Mouse (Mus musculus): ENCODE results near the gene Pwwp2b. TPM values are rescaled to one million over a fixed set of nuclear protein-coding genes. Genes with fewer than 3 reads are reported as not detected.

The Pwwp2b gene
- polyA plus RNA-seq, 1 experiment from 2014 or later = 13.5 TPM

GRCm38 (mm10) chr7:139302314-139302713 lies 54.0 kb downstream of the Pwwp2b start:
- Histone ChIP-seq H3K4me3 (ENCODE audit: low read depth, low read length) (no peak overlapping the region), H3K9me3 (ENCODE audit: low read depth, low read length) (no peaks in the 10 kb centered on the region), H3K27me3 (ENCODE audit: insufficient read depth, low read length) (no peaks in the 10 kb centered on the region), H3K4me2 (no peak overlapping the region), H3K36me3 (ENCODE audit: insufficient read depth) (no peaks in the 10 kb centered on the region), H3K4me1 (ENCODE audit: insufficient read depth) (0 out of 2 replicates have a peak, but pooled peaks cover 4% of the 10 kb centered on the region), H3K9ac (no peak overlapping the region), H3K27ac (ENCODE audit: low read depth) (no peak overlapping the region)
- no peak for DNase-seq
- ATAC-seq (ENCODE audit: insufficient read depth) = no peak
- no peak for TF ChIP-seq CTCF (IDR thresholded peaks at IDR 0.05; ENCODE audit: low read depth)
- 50% methylated on average over 5 of the region's 5 CpGs for WGBS

DNA sequence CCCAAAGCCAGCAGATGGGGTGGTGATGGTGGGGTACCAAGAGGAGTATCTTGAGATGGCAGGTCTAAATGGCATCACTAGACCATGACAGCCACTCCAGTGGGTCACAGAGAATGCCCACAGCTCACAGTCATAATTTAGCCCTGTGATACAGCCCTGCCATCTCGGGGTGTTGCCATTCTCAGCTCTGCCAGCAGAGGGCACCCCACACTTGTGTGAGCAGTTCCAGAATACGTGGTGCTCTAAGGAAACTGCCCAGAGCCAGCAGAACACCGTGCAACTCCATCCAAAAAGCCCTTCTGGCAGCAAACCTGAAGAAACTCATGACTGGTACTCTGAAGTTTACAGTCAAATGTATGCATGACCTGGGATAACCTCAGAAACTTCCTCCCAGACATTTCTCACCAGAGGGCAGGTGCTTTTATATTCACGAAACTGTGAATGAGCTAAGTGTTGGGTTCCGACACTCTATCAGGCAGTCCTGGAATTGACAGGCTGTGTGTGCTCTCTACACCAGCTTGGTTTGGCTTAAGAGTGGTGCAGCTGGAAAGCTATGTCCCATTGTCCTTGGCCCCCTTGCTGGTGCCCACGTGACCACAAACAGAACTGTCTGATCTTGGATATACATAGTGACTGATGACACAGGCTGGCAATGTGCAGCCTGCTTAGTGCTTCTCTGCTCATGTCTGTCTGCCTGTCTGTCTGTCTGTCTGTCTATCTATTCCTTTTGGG lies 55.2 kb downstream of the Pwwp2b start:
- ATAC-seq (ENCODE audit: insufficient read depth) = peak; percentile 51; the same call in 1 of the 2 replicates
- H3K4me3 ChIP-seq (ENCODE audit: low read depth, low read length) = no peak overlapping the region
- H3K27me3 ChIP-seq (ENCODE audit: insufficient read depth, low read length) = no peaks in the 10 kb centered on the region
- DNase-seq = peak; percentile 95
- 0 out of 2 replicates have a peak, but pooled peaks cover 4% of the 10 kb centered on the region for H3K4me1 ChIP-seq (ENCODE audit: insufficient read depth)
- no peak overlapping the region for H3K4me2 ChIP-seq
- H3K36me3 ChIP-seq (ENCODE audit: insufficient read depth) = no peaks in the 10 kb centered on the region
- no peaks in the 10 kb centered on the region for H3K9me3 ChIP-seq (ENCODE audit: low read depth, low read length)
- H3K9ac ChIP-seq = no peak overlapping the region
- 32% methylated on average over 6 of the region's 6 CpGs for WGBS
- peak; percentile 99 for TF ChIP-seq CTCF (IDR thresholded peaks at IDR 0.05; ENCODE audit: low read depth)
- no peak overlapping the region for H3K27ac ChIP-seq (ENCODE audit: low read depth)

- Histone ChIP-seq H3K27me3 (ENCODE audit: insufficient read depth, low read length) (no peaks in the 10 kb centered on the region), H3K9ac (no peak overlapping the region), H3K9me3 (ENCODE audit: low read depth, low read length) (no peaks in the 10 kb centered on the region), H3K27ac (ENCODE audit: low read depth) (no peak overlapping the region), H3K4me3 (ENCODE audit: low read depth, low read length) (no peak overlapping the region), H3K4me1 (ENCODE audit: insufficient read depth) (0 out of 2 replicates have a peak, but pooled peaks cover 8% of the 10 kb centered on the region), H3K4me2 (no peak overlapping the region), H3K36me3 (ENCODE audit: insufficient read depth) (no peaks in the 10 kb centered on the region)
- 31% methylated on average over 5 of the region's 5 CpGs for WGBS
- DNase-seq (no peak), ATAC-seq (ENCODE audit: insufficient read depth) (no peak)
- peak; percentile 47 for TF ChIP-seq CTCF (IDR thresholded peaks at IDR 0.05; ENCODE audit: low read depth)
Measured at GRCm38 (mm10) chr7:139304322-139304721, 56.0 kb downstream of the Pwwp2b start.

DNA sequence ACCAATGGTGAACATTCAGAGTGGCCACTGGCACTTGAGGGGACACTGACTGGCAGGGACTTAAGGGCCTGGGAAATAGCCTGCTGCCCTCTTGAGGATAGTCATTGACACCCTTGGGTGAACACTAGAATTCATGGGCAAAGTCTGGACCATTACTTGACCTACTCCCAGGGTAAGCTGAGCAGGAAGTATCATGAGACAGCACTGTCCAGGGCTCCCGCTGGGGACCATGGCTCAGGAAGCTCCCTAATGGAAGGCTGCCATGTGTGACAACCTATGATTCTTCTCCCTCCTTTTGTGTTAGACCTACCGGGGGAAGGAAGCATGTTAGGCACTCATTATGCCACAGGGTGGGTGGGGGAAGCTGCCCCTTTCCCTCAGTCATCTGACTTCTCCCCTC lies 58.8 kb downstream of the Pwwp2b start:
- TF ChIP-seq CTCF (IDR thresholded peaks at IDR 0.05; ENCODE audit: low read depth) = no peak
- ATAC-seq (ENCODE audit: insufficient read depth) (no peak), DNase-seq (no peak)
- Histone ChIP-seq H3K9me3 (ENCODE audit: low read depth, low read length) (no peaks in the 10 kb centered on the region), H3K27me3 (ENCODE audit: insufficient read depth, low read length) (no peaks in the 10 kb centered on the region), H3K9ac (no peak overlapping the region), H3K4me1 (ENCODE audit: insufficient read depth) (peaks cover 15% of the 10 kb centered on the region), H3K36me3 (ENCODE audit: insufficient read depth) (no peaks in the 10 kb centered on the region), H3K4me3 (ENCODE audit: low read depth, low read length) (no peak overlapping the region), H3K4me2 (no peak overlapping the region), H3K27ac (ENCODE audit: low read depth) (no peak overlapping the region)
- WGBS = 77% methylated on average over 2 of the region's 2 CpGs

DNA sequence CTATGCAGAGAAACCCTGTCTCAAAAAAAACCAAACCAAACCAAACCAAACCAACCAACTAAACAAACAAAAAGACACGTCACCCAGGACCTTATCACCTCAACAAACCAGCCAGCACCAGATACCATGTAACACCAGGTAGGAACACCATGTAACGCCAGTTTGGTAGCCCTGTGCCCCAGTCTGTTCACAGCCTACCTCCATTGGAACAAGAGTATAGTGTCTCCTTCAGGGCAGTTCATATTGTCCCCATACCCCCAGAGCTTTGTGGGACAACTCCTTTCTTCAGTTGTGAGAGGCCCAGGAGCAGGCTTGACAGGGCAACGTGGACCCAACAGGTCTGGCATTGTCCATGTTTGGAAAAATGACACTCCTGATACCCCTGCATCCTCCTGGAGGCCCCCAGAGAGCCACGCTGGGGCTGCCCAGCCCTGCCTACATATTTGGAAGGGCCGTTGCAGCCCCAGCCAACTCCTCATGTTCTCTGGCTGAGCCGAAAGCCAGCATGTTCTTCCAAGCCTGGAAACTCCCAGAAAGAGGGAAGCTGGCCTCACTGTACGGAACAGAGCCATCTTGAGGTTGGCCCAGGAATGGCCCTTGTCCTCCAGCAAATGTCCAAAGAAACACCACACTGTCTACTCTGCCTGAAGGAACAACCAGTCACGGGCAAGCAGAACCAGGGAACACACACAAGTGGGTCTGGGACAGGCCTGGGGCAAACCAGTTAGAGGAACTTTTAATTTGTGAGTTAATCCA lies 60.0 kb downstream of the Pwwp2b start:
- peaks cover 15% of the 10 kb centered on the region for H3K4me1 ChIP-seq (ENCODE audit: insufficient read depth)
- no peak overlapping the region for H3K4me2 ChIP-seq
- no peak overlapping the region for H3K9ac ChIP-seq
- 68% methylated on average over 8 of the region's 8 CpGs for WGBS
- peak; percentile 54 for TF ChIP-seq CTCF (IDR thresholded peaks at IDR 0.05; ENCODE audit: low read depth)
- no peaks in the 10 kb centered on the region for H3K27me3 ChIP-seq (ENCODE audit: insufficient read depth, low read length)
- no peak overlapping the region for H3K4me3 ChIP-seq (ENCODE audit: low read depth, low read length)
- peak overlapping the region; percentile 72; the same call in 1 of the 2 replicates for H3K27ac ChIP-seq (ENCODE audit: low read depth)
- H3K36me3 ChIP-seq (ENCODE audit: insufficient read depth) = no peaks in the 10 kb centered on the region
- H3K9me3 ChIP-seq (ENCODE audit: low read depth, low read length) = no peaks in the 10 kb centered on the region
- ATAC-seq (ENCODE audit: insufficient read depth) (peak; percentile 42), DNase-seq (peak; percentile 74)

- peak overlapping the region; percentile 72; the same call in 1 of the 2 replicates for H3K27ac ChIP-seq (ENCODE audit: low read depth)
- H3K4me2 ChIP-seq = no peak overlapping the region
- H3K9ac ChIP-seq = no peak overlapping the region
- ATAC-seq (ENCODE audit: insufficient read depth) (peak; percentile 79), DNase-seq (peak; percentile 77)
- peak; percentile 51 for TF ChIP-seq CTCF (IDR thresholded peaks at IDR 0.05; ENCODE audit: low read depth)
- no peaks in the 10 kb centered on the region for H3K36me3 ChIP-seq (ENCODE audit: insufficient read depth)
- peaks cover 15% of the 10 kb centered on the region for H3K4me1 ChIP-seq (ENCODE audit: insufficient read depth)
- no peaks in the 10 kb centered on the region for H3K27me3 ChIP-seq (ENCODE audit: insufficient read depth, low read length)
- 19% methylated on average over 2 of the region's 2 CpGs for WGBS
- H3K4me3 ChIP-seq (ENCODE audit: low read depth, low read length) = no peak overlapping the region
- H3K9me3 ChIP-seq (ENCODE audit: low read depth, low read length) = no peaks in the 10 kb centered on the region
Measured at GRCm38 (mm10) chr7:139309106-139309505, 60.8 kb downstream of the Pwwp2b start.

DNA sequence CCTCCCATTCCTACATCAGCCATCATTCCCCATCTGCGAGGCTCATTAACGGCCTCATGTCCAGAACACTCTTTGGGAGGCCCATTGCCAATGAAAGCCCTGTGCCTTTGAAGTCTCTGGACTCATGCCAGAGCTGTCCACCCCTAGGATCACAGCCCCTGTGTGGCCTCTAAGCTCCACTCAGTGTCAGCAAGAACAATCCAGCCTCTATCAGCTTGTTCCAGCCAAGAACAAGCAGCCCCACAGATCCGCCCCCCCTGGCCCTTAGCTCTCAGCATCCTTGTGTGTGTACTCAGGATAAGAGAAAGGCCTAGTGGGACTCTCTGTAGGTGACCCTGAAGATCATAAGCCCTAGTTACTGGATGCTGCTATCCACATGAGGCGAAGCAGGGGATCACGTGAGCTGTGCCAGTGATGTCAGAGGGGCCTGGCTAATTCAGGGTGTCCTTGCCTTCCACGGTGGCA lies 62.2 kb downstream of the Pwwp2b start:
- H3K27ac ChIP-seq (ENCODE audit: low read depth) = 0 out of 2 replicates have a peak overlapping the region, but pooled peaks have one; percentile 27
- peak; percentile 83 for ATAC-seq (ENCODE audit: insufficient read depth)
- no peak overlapping the region for H3K9ac ChIP-seq
- H3K9me3 ChIP-seq (ENCODE audit: low read depth, low read length) = no peaks in the 10 kb centered on the region
- H3K4me2 ChIP-seq = no peak overlapping the region
- DNase-seq = peak; percentile 93
- TF ChIP-seq CTCF (IDR thresholded peaks at IDR 0.05; ENCODE audit: low read depth) = no peak
- H3K27me3 ChIP-seq (ENCODE audit: insufficient read depth, low read length) = no peaks in the 10 kb centered on the region
- no peaks in the 10 kb centered on the region for H3K36me3 ChIP-seq (ENCODE audit: insufficient read depth)
- H3K4me3 ChIP-seq (ENCODE audit: low read depth, low read length) = no peak overlapping the region
- 24% methylated on average over 6 of the region's 6 CpGs for WGBS
- H3K4me1 ChIP-seq (ENCODE audit: insufficient read depth) = peaks cover 15% of the 10 kb centered on the region

Measured in lung, embryonic 14.5 days (tissue).